Mouse (Mus musculus) megakaryocyte, embryonic 14.5 days (primary cell): Measurements from ENCODE around the gene Cxcr2. TPM values are rescaled to one million over a fixed set of nuclear protein-coding genes. Genes with fewer than 3 reads are reported as not detected.
"Not testable (repeated sequence)": the region's sequence is repeated elsewhere in the genome, so short reads cannot be mapped to it uniquely, and the experiment has no call there.

ENCODE experiments used
- H3K27me3 ChIP-seq: replicated peaks from 2 replicates; pipeline ENCODE3; 2012; ENCODE audit warnings: inconsistent platforms
- H3K36me3 ChIP-seq: replicated peaks from 2 replicates; pipeline ENCODE3; 2012; ENCODE audit warnings: low read length, inconsistent platforms, mixed read lengths
- H3K4me1 ChIP-seq: 2 replicates; pipeline ENCODE4 v1.6.1; 2012; ENCODE audit warnings: inconsistent platforms
- H3K4me3 ChIP-seq: replicated peaks from 2 replicates; pipeline ENCODE3; 2012; ENCODE audit warnings: moderate library complexity, mild to moderate bottlenecking, inconsistent platforms
- H3K9me3 ChIP-seq: 2 replicates; pipeline ENCODE4 v1.6.1; 2012; ENCODE audit warnings: inconsistent platforms
- FLI1 ChIP-seq: IDR thresholded peaks from 2 replicates; pipeline ENCODE4 v1.6.1; 2012; ENCODE audit warnings: low read length, inconsistent platforms, mixed read lengths
- GATA1 ChIP-seq: IDR thresholded peaks from 3 replicates; pipeline ENCODE4 v1.6.1; 2012; ENCODE audit warnings: mixed read lengths, low read length, inconsistent platforms, borderline replicate concordance
- polyA plus RNA-seq: library from polyadenylated mRNA; stranded (reverse); fragments of >175 nt; gene quantifications from 2 replicates; pipeline ENCODE4 v1.2.3, GENCODE M21; 2012; ENCODE audit warnings: low replicate concordance; ENCODE audit not compliant: insufficient read depth

The Cxcr2 gene
- polyA plus RNA-seq, 1 experiment, result 0.70 TPM

- Histone ChIP-seq H3K4me3 (peak overlapping the region; percentile 77), H3K36me3 (no peaks in the 10 kb centered on the region), H3K27me3 (peaks cover 37% of the 10 kb centered on the region), H3K4me1 (peaks cover 69% of the 10 kb centered on the region), H3K9me3 (peaks cover 6% of the 10 kb centered on the region)
- TF ChIP-seq FLI1, result no peak
- peak; percentile 43; the same call in 1 of the 3 replicates for TF ChIP-seq GATA1
Measured at GRCm38 (mm10) chr1:74135326-74135950, 18.4 kb upstream of the Cxcr2 start.

GRCm38 (mm10) chr1:74139415-74139814 lies 14.4 kb upstream of the Cxcr2 start:
- H3K4me1 ChIP-seq, result peaks cover 56% of the 10 kb centered on the region
- H3K27me3 ChIP-seq, result peaks cover under 1% of the 10 kb centered on the region
- no peaks in the 10 kb centered on the region for H3K36me3 ChIP-seq
- H3K4me3 ChIP-seq, result no peak overlapping the region
- TF ChIP-seq FLI1 (no peak), GATA1 (no peak)
- H3K9me3 ChIP-seq, result peaks cover 6% of the 10 kb centered on the region

DNA sequence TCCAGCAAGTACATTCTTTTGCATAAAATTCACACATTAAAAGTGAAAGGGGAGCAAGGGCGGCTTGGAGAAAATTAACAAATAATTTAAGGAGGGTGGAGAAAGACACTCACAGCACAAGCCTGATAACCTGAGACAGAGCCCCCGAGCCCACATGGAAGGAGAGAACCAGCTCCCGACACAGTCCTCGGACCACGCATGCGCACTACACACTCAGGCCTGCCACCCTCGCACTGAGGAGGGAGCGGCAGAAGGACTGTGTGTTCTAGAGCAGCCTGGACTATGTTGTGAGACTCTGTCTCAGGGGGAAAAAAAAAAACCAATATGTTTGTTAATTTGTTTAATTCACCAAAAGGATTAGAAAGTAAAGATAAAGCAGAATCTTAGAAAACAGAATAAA lies 12.0 kb upstream of the Cxcr2 start:
- Histone ChIP-seq H3K4me1 (peaks cover 63% of the 10 kb centered on the region), H3K9me3 (peaks cover 6% of the 10 kb centered on the region), H3K36me3 (no peaks in the 10 kb centered on the region), H3K27me3 (no peaks in the 10 kb centered on the region), H3K4me3 (no peak overlapping the region)
- TF ChIP-seq GATA1, result no peak
- no peak for TF ChIP-seq FLI1

GRCm38 (mm10) chr1:74149106-74149885 lies 4.5 kb upstream of the Cxcr2 start:
- no peaks in the 10 kb centered on the region for H3K9me3 ChIP-seq
- no peak for TF ChIP-seq FLI1
- peaks cover 99% of the 10 kb centered on the region for H3K4me1 ChIP-seq
- no peaks in the 10 kb centered on the region for H3K27me3 ChIP-seq
- H3K36me3 ChIP-seq, result no peaks in the 10 kb centered on the region
- peak overlapping the region; percentile 31 for H3K4me3 ChIP-seq

DNA sequence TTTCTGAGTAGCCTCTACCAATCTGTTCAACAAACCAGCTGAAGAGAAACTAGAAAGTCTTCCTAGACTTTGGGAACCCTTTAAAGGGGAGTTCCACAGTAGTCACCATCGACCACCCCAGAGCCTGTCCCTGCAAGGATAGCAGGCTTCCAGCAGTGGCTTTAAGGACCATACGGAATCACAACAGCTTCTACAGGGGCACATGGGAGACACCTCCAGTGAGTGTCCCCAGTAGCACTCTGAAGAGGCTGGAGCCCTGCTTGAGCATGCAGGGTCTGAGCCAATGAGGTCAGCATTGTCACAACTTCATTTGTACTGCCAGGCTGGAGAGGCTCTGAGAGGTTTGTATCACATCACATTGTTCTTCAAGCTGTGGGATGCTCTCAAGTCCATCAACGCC lies 3.7 kb upstream of the Cxcr2 start:
- H3K36me3 ChIP-seq, result no peaks in the 10 kb centered on the region
- H3K27me3 ChIP-seq, result no peaks in the 10 kb centered on the region
- no peaks in the 10 kb centered on the region for H3K9me3 ChIP-seq
- TF ChIP-seq FLI1 (no peak), GATA1 (no peak)
- no peak overlapping the region for H3K4me3 ChIP-seq
- peaks cover 96% of the 10 kb centered on the region for H3K4me1 ChIP-seq

DNA sequence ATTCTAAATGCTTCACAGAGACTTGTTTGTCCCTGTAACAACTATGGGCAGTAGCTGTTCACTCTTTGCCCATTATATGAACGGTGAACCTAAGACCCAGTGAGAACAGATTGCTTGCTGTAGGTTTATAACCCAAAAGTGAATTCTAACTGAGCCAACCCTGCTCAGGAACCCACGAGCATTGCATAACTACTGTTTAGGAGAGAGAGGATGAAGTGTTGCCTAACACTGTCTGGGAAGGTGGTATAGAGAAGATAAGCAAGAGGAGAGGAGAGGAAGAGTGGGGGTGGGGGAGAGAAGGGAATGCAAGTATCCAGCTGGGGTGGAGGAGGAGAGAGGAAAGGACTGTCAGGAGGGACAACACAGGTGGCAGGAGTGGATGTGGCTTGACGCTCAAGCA lies 2.7 kb upstream of the Cxcr2 start:
- no peak for TF ChIP-seq FLI1
- TF ChIP-seq GATA1, result no peak

DNA sequence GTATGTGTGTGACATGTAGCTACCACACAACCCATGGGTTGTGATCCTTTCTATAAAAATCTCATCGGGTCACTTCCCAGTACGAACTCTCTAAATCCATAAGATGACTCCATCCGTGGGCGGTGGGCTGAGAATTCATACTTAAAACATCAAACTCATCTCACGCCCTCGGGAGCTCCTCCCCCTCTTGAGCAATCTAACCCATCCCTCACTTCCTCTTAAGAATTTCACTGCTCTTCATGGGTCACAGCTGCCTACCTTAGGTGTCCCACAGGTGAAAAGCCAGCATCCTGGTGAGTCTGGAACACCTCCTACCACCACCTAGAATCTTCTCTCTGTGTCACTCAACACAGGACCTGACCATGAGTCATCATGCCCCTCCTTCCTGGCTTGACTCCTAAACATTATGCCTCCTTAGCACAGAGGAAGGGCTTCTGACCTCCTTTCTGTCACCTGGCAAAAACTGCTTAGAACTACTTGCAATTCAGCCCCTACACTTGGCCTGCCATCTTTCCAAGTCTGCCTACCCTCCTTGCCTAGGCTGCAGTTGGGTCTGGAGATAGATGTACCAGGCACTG lies 1.7 kb downstream of the Cxcr2 start:
- TF ChIP-seq FLI1 (no peak), GATA1 (no peak)
- Histone ChIP-seq H3K9me3 (no peaks in the 10 kb centered on the region), H3K4me1 (peaks cover 70% of the 10 kb centered on the region), H3K4me3 (peak overlapping the region; percentile 44), H3K27me3 (no peaks in the 10 kb centered on the region), H3K36me3 (peaks cover 2% of the 10 kb centered on the region)

More for the DNA sequence above, 2.7 kb upstream of the Cxcr2 start:
- no peaks in the 10 kb centered on the region for H3K27me3 ChIP-seq
- peak overlapping the region; percentile 73 for H3K4me3 ChIP-seq
- no peaks in the 10 kb centered on the region for H3K36me3 ChIP-seq
- no peaks in the 10 kb centered on the region for H3K9me3 ChIP-seq
- peaks cover 96% of the 10 kb centered on the region for H3K4me1 ChIP-seq

- H3K4me3 ChIP-seq, result peak overlapping the region; percentile 50
- peaks cover 63% of the 10 kb centered on the region for H3K4me1 ChIP-seq
- H3K9me3 ChIP-seq, result no peaks in the 10 kb centered on the region
- peaks cover 2% of the 10 kb centered on the region for H3K36me3 ChIP-seq
- no peaks in the 10 kb centered on the region for H3K27me3 ChIP-seq
- TF ChIP-seq GATA1 (no peak), FLI1 (no peak)
Measured at GRCm38 (mm10) chr1:74156381-74156910, 2.7 kb downstream of the Cxcr2 start.

DNA sequence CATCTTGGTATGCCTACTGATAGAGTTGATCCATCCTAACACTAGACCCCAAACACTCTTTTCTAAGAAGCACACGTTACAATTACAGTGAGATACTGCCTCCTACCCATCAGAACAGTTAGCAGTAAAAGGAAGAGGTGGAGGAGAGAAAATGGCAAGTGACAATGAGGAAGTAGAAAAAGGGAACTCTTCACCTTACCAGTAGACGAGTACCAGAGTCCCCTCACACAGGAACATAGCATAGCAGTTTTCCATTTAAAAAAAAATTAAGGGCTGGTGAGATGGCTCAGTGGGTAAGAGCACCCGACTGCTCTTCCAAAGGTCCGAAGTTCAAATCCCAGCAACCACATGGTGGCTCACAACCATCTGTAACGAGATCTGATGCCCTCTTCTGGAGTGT lies 5.8 kb downstream of the Cxcr2 start:
- H3K4me3 ChIP-seq, H3K9me3 ChIP-seq, H3K36me3 ChIP-seq, H3K27me3 ChIP-seq: not testable (repeated sequence)
- peaks cover 67% of the 10 kb centered on the region for H3K4me1 ChIP-seq

DNA sequence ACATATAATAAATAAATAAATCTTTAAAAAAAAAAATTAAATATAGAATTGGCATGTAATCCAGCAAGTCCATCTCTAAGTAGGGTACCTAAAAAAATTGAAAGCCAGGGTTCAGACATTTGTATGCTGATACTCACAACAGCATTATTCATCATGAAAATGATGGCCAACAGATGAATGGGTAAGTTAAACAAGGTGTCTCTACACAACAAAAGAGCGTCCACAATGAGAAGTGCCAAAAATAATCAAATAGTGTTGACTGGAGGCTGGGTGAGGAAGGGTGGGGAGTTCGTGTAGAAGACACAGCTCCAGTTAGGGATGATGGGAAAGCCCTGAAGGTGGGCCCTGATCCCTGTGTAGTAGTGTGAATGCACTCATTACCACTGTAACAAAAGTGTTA lies 6.2 kb downstream of the Cxcr2 start:
- H3K36me3 ChIP-seq, result peaks cover 2% of the 10 kb centered on the region
- peaks cover 66% of the 10 kb centered on the region for H3K4me1 ChIP-seq
- no peak overlapping the region for H3K4me3 ChIP-seq
- H3K9me3 ChIP-seq, result no peaks in the 10 kb centered on the region
- TF ChIP-seq GATA1 (no peak), FLI1 (no peak)
- no peaks in the 10 kb centered on the region for H3K27me3 ChIP-seq
